Mouse (Mus musculus): ENCODE measurements around the gene Xpnpep1. TPM values are rescaled to one million over a fixed set of nuclear protein-coding genes. Genes with fewer than 3 reads are reported as not detected.

The Xpnpep1 gene
- polyA plus RNA-seq, 1 experiment = 92.1 TPM

DNA sequence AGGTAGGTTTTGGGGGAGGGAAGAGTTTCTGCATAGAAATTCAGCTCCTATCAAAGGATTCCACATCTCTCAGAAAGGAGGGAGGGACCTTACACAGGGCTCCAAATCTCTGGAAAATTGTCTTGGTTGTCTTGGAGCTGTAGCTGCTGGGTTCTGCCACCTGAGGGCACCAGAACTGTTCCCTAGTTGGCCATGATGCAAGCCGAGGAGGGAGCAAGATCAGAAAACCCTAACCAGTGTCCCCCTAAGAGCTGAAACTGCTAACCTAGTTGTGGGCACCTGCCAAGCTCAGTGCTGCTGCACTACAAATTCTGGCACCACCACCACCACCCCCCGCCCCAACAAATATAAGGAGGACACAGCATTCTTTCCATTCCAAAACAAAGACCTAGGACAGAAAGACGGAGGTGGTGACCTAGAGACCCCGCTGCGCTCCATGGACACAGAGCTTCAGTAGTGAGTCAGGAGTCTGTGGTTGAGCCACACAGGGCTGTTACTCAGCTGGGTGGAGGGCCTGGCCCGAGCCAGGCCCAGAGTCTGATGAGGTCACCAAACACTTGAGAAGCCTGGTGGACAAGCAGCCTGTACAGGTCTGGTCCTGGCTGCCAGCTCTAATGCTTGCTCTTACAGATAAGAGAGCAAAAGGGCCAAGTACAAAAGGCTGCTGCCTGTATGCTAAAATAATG, 31.9 kb downstream of the Xpnpep1 start:
- Histone ChIP-seq H3K4me1 (ENCODE audit: control insufficient read depth, insufficient read depth, low read length) (peaks cover 15% of the 10 kb centered on the region), H3K27ac (ENCODE audit: insufficient read depth, low read length) (peak overlapping the region; percentile 91), H3K4me3 (ENCODE audit: insufficient read depth, low read length) (no peak overlapping the region)
- no peak for TF ChIP-seq POLR2A (IDR thresholded peaks at IDR 0.05; ENCODE audit: low read depth, low read length)
- peak; percentile 69; the same call in 1 of the 2 replicates for TF ChIP-seq CTCF (IDR thresholded peaks at IDR 0.05; ENCODE audit: borderline replicate concordance, insufficient read depth, low read length)

DNA sequence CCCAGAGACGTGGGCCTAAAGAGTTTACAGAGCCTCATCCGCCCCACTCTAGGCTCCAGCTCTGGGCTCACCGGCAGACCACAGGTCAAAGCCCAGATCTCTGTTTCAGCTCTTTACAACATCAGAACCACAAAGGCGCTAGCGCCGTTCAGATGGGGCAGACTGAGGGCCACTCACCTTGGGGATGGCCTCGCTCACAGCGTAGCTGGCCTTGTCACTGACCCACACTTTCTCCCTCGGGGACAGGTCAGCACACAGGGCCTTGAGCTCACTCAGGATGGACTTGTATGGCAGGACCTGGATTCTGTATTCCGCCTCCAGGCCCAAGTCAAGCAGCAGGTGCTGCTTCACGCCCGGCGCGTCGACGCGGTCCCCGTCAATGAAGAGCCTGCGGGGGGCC, 34.0 kb downstream of the Xpnpep1 start:
- H3K4me1 ChIP-seq (ENCODE audit: control insufficient read depth, insufficient read depth, low read length) = peaks cover 15% of the 10 kb centered on the region
- TF ChIP-seq POLR2A (IDR thresholded peaks at IDR 0.05; ENCODE audit: low read depth, low read length) (no peak), CTCF (IDR thresholded peaks at IDR 0.05; ENCODE audit: borderline replicate concordance, insufficient read depth, low read length) (no peak)
- H3K4me3 ChIP-seq (ENCODE audit: insufficient read depth, low read length) = no peak overlapping the region
- no peak overlapping the region for H3K27ac ChIP-seq (ENCODE audit: insufficient read depth, low read length)

DNA sequence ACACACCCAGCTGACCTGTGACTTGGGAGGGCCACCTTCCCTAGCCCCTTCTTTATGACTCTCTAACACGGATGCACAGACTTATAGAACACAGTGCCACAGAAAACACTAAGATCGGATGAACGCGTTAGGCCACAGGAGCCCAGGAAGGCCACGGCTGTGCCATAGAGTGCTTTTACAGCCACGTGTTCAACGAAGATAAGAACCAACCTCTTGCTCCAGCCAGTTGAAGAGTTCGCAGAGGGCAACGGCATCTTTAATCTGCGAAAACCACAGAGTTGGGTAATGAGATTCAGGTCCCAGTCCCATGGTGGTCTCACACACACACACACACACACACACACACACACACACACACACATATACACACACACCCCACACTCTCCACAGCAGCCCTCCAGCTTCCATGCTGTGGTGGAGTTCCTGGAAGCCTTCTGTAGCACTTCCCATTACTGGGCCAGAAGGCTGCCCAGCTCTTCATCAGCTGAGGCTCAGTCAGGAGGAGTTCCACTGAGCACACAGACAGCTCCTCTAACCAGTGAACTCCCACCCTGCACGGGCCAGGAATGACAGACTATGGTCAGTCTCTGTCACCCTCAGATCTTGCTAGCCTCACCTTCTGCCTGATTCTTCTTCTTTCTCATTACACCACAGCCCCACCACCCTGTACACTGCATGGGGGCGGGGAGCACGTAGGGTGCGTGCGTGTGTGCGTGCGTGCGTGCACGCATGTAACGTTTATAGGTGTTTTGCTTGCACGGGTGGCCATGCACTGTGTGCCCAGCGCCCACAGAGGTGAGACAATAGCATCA, 36.3 kb downstream of the Xpnpep1 start:
- Histone ChIP-seq H3K4me1 (ENCODE audit: control insufficient read depth, insufficient read depth, low read length) (peaks cover 9% of the 10 kb centered on the region), H3K27ac (ENCODE audit: insufficient read depth, low read length) (no peak overlapping the region), H3K4me3 (ENCODE audit: insufficient read depth, low read length) (no peak overlapping the region)
- TF ChIP-seq CTCF (IDR thresholded peaks at IDR 0.05; ENCODE audit: borderline replicate concordance, insufficient read depth, low read length) (no peak), POLR2A (IDR thresholded peaks at IDR 0.05; ENCODE audit: low read depth, low read length) (no peak)

DNA sequence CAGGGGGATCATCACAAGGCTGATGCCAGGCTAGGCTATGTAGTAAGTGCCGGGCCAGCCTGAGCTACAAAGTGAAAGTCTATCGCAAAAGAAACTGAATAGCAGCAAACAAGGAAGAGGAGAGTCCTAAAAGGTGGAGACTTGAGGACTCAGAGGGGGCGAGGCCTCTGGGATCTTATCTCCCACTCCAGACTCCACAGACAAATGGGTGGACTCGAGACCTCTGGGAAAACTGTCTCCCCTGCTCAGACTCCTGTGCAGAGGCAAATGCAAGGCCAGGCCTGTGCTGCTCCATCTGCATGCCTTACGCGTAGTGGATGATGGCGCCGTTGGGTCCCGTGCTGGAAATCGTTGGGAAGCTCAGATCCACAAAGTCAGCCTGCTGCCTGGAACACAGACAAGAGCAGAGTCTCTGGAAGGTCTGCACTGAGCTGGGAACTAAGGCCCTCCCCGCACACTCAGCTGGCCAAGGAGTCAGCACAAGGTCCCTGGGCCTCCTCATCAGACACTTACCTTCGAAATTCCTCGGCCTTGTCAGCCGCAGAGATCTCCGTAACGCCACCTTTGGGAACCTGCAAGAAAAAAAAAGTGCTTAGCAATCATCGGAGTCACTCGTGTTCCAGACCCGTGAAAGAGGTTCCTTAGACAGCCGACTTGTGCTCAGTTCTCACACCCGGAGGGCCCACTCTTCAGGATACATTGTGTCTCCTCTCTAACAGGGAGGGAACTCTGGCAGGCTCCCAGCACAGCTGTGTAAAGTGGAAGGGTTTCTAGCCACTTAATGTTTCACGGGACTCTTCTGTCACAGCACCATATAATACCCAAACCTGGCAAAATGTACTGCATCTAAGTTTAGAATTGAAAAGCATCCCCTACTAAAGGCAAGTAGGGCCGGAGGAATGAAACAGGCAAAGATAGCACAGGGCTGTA, 37.6 kb downstream of the Xpnpep1 start:
- Histone ChIP-seq H3K27ac (ENCODE audit: insufficient read depth, low read length) (no peak overlapping the region), H3K4me3 (ENCODE audit: insufficient read depth, low read length) (no peak overlapping the region), H3K4me1 (ENCODE audit: control insufficient read depth, insufficient read depth, low read length) (0 out of 2 replicates have a peak, but pooled peaks cover 2% of the 10 kb centered on the region)
- no peak for TF ChIP-seq CTCF (IDR thresholded peaks at IDR 0.05; ENCODE audit: borderline replicate concordance, insufficient read depth, low read length)
- TF ChIP-seq POLR2A (IDR thresholded peaks at IDR 0.05; ENCODE audit: low read depth, low read length) = no peak

DNA sequence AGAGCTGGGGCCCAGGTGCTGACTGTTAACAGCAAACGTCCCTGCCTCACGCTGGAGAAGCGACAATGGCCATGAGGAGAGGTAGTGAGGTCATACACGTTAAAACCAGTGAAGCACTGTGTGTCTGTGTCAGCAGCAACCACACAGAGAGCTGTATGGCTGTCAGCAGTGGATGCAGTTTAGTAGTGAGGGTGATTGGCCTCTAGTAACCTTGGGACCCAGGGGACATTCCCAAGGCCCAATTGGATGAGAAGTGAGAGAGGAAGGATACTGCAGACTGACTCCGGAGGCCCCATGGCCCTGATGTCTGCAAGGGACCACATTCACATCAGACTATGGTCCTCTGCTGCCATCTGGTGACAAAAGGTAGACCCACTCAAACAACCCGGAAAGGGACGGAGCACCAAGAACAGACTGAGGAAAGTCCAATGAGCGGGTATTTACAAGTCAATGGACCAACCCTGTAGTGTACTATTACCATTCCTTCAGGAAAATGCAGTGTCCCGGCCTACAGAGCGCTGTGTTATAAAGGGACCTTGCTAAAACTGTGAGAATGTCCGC, 47.1 kb downstream of the Xpnpep1 start:
- H3K4me3 ChIP-seq (ENCODE audit: insufficient read depth, low read length) = no peak overlapping the region
- H3K27ac ChIP-seq (ENCODE audit: insufficient read depth, low read length) = no peak overlapping the region
- TF ChIP-seq CTCF (IDR thresholded peaks at IDR 0.05; ENCODE audit: borderline replicate concordance, insufficient read depth, low read length) (peak; percentile 36; the same call in 1 of the 2 replicates), POLR2A (IDR thresholded peaks at IDR 0.05; ENCODE audit: low read depth, low read length) (no peak)
- H3K4me1 ChIP-seq (ENCODE audit: control insufficient read depth, insufficient read depth, low read length) = no peaks in the 10 kb centered on the region

DNA sequence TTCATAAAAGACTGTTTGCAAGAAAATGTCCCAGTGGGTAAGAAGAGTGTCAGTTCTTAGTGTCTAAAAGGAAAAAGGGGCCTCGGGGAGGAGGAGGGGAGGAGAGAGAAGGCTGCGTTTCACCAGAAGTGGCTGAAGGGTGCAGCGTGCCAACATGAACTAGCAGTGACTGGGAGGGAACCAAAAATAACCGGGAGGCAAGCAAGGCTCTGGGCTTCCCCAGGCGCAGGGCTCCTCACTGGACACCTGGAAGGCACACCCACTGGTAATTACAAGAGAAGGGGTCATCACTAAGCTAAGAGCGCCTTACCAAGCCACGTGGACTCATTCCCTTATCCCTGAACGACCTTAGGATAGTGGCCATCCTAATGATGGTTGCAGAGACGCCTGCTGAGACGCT, 48.1 kb downstream of the Xpnpep1 start:
- H3K4me1 ChIP-seq (ENCODE audit: control insufficient read depth, insufficient read depth, low read length) = no peaks in the 10 kb centered on the region
- no peak for TF ChIP-seq POLR2A (IDR thresholded peaks at IDR 0.05; ENCODE audit: low read depth, low read length)
- TF ChIP-seq CTCF (IDR thresholded peaks at IDR 0.05; ENCODE audit: borderline replicate concordance, insufficient read depth, low read length) = no peak
- no peak overlapping the region for H3K4me3 ChIP-seq (ENCODE audit: insufficient read depth, low read length)
- no peak overlapping the region for H3K27ac ChIP-seq (ENCODE audit: insufficient read depth, low read length)

DNA sequence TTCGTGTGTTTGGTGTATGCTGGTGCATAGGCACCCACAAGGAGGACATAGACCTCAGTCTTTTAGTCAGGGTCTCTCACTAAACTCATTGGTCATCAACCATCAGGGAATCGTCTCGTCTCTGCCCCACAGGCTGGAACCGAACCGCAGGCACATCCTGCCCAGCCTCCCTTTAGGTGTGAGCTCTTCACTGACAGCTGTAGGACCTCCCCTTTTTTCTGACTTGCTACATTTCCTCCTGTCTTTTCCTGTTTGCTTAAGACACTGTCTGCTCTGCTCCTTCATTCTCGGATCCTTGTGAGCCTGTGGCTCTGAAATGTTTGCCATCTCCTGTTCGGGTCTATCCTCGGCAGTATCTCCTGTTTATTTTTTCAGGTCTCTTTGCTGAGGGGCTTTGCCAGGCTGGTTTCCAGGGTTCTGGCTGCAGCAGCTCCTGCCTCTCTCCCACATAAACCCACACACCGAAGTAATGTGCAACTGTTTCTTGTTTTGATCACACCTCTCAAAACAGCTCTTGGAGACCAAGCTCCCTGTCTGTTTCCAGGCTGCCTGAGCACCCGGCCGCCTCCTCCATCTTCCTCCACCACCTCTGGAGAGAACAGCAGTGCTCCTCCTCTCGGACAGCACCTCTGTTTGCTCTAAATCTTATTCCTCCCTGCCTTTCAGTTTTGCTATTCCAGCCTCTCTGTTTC, 60.8 kb downstream of the Xpnpep1 start:
- no peak overlapping the region for H3K27ac ChIP-seq (ENCODE audit: insufficient read depth, low read length)
- H3K4me3 ChIP-seq (ENCODE audit: insufficient read depth, low read length) = no peak overlapping the region
- H3K4me1 ChIP-seq (ENCODE audit: control insufficient read depth, insufficient read depth, low read length) = no peaks in the 10 kb centered on the region
- no peak for TF ChIP-seq POLR2A (IDR thresholded peaks at IDR 0.05; ENCODE audit: low read depth, low read length)
- TF ChIP-seq CTCF (IDR thresholded peaks at IDR 0.05; ENCODE audit: borderline replicate concordance, insufficient read depth, low read length) = no peak

DNA sequence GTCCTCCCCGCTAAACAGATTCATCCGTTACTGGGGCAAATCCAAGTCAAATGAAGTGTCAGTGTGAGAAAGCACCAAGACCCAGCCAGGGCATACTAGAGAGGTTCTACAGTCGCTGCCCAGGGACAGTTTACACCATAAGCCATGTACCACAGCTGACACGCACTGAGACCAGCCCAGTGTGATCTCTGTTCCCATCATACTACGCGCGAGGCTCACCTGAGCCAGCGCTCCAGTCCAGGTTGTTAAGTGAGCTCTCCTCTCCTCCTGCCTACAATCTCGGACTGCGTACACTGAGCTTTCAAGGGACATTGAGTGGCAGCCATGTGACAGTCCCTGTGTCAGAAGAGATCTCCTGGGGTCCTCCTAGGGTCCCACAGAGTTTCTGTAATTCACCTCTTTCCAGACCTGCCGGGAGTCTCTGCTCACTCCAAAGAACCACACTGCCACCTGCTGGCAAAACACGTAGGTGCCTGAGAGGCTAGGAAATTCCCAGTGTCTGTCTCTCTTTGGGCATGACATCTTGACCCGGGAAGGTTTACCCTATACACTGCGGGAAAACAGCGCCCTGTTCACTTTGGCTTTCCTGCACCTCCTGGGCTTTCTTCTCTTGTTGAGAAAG, 64.3 kb downstream of the Xpnpep1 start:
- Histone ChIP-seq H3K4me3 (ENCODE audit: insufficient read depth, low read length) (no peak overlapping the region), H3K27ac (ENCODE audit: insufficient read depth, low read length) (no peak overlapping the region), H3K4me1 (ENCODE audit: control insufficient read depth, insufficient read depth, low read length) (no peaks in the 10 kb centered on the region)
- TF ChIP-seq POLR2A (IDR thresholded peaks at IDR 0.05; ENCODE audit: low read depth, low read length) (no peak), CTCF (IDR thresholded peaks at IDR 0.05; ENCODE audit: borderline replicate concordance, insufficient read depth, low read length) (peak; percentile 62; the same call in 1 of the 2 replicates)
